Mouse (Mus musculus) liver, embryonic 14.5 days (tissue): ENCODE results near the gene Rabggtb.

Experiments used
- CTCF ChIP-seq: IDR thresholded peaks from 2 replicates; pipeline ENCODE4 v1.5.1; 2016; ENCODE audit warnings: antibody characterized with exemption, low read depth, control low read depth
- EP300 ChIP-seq: IDR thresholded peaks from 2 replicates; pipeline ENCODE4 v1.6.1; 2016; ENCODE audit warnings: antibody characterized with exemption, low read depth

- TF ChIP-seq CTCF (no peak), EP300 (no peak)
Observed at GRCm38 (mm10) chr3:153889188-153889781, 23.5 kb downstream of the Rabggtb start.
